Mouse (Mus musculus): Measurements from ENCODE around the gene Med12l.

GRCm38 (mm10) chr3:59305518-59305917 is 299.9 kb downstream of the Med12l start:
- no peak for TF ChIP-seq POLR2A (IDR thresholded peaks at IDR 0.05; ENCODE audit: borderline replicate concordance, insufficient read depth, low read length)
- TF ChIP-seq CTCF (IDR thresholded peaks at IDR 0.05; ENCODE audit: borderline replicate concordance, insufficient read depth, low read depth, low read length), result no peak

All from cerebellum, adult 2 months (tissue).